Comparison of ENCODE assay signal across 10 mouse cellular contexts in genomic region chr7:130720646-130721335, GRCm38 (mm10). TPM values are rescaled to one million over a fixed set of nuclear protein-coding genes. Genes with fewer than 3 reads are reported as not detected.
DNase-seq lines count a peak whose midpoint lies in the region; ATAC-seq and TF ChIP-seq lines count a peak whose summit lies in the region.
"Had no signal": no experiment of that assay in that cellular context is flagged by ENCODE, and none has a peak within 500 bp of the region (broad histone marks: within the 10 kb centered on the region; RNA-seq: fewer than 3 reads in every experiment).

No protein-coding gene starts in this region.

- peaks cover 72% of the 10 kb centered on the region for H3K36me3 ChIP-seq in hindbrain, embryonic 10.5 days
- H3K36me3 ChIP-seq in hindbrain, embryonic 12.5 days, result peaks cover 48% of the 10 kb centered on the region
- H3K36me3 ChIP-seq in kidney, adult 2 months (ENCODE audit: control insufficient read depth, insufficient read depth, low read length), result no peaks in the 10 kb centered on the region
- peaks cover 14% of the 10 kb centered on the region for H3K36me3 ChIP-seq in midbrain, embryonic 16.5 days (ENCODE audit: control insufficient read depth, insufficient read depth, low read length)
- no peaks in the 10 kb centered on the region for H3K36me3 ChIP-seq in liver, postnatal 0 days (replicated peaks; ENCODE audit: insufficient read depth, low read length)

- no peaks in the 10 kb centered on the region for H3K9me3 ChIP-seq in hindbrain, embryonic 10.5 days
- no peaks in the 10 kb centered on the region for H3K9me3 ChIP-seq in hindbrain, embryonic 12.5 days (replicated peaks)
- H3K9me3 ChIP-seq in midbrain, embryonic 16.5 days (replicated peaks; ENCODE audit: control insufficient read depth, low read length, poor library complexity, severe bottlenecking), result no peaks in the 10 kb centered on the region
- H3K9me3 ChIP-seq in liver, postnatal 0 days (ENCODE audit: low read length), result no peaks in the 10 kb centered on the region
- H3K9me3 ChIP-seq: neural tube, embryonic 12.5 days had no signal

- TF ChIP-seq EP300 in liver, postnatal 0 days (IDR thresholded peaks at IDR 0.05; ENCODE audit: low read depth), result no peak

- H3K4me2 ChIP-seq in hindbrain, embryonic 12.5 days (replicated peaks), result no peak overlapping the region
- no peak overlapping the region for H3K4me2 ChIP-seq in midbrain, embryonic 16.5 days (ENCODE audit: low read length)
- H3K4me2 ChIP-seq in liver, postnatal 0 days (ENCODE audit: low read depth, low read length), result no peak overlapping the region
- H3K4me2 ChIP-seq: neural tube, embryonic 12.5 days had no signal

- H3K4me1 ChIP-seq in hindbrain, embryonic 10.5 days (replicated peaks), result peaks cover 39% of the 10 kb centered on the region
- H3K4me1 ChIP-seq in hindbrain, embryonic 12.5 days, result peaks cover 26% of the 10 kb centered on the region
- peaks cover 18% of the 10 kb centered on the region; the same call in 1 of the 2 replicates for H3K4me1 ChIP-seq in kidney, adult 2 months (ENCODE audit: control insufficient read depth, insufficient read depth, low read length)
- H3K4me1 ChIP-seq in midbrain, embryonic 16.5 days (ENCODE audit: control insufficient read depth, insufficient read depth, low read length), result peaks cover 21% of the 10 kb centered on the region
- H3K4me1 ChIP-seq in liver, postnatal 0 days (ENCODE audit: insufficient read depth), result peaks cover 17% of the 10 kb centered on the region; the same call in 1 of the 2 replicates

- no peak for TF ChIP-seq CTCF in kidney, adult 2 months (conservative IDR thresholded peaks at IDR 0.05; ENCODE audit: insufficient read depth, insufficient read length, low read depth, low read length)
- no peak for TF ChIP-seq CTCF in liver, postnatal 0 days (IDR thresholded peaks at IDR 0.05; ENCODE audit: low read depth)

- H3K27ac ChIP-seq in hindbrain, embryonic 10.5 days, result peak overlapping the region; percentile 87
- H3K27ac ChIP-seq in hindbrain, embryonic 12.5 days, result no peak overlapping the region
- H3K27ac ChIP-seq in kidney, adult 2 months (ENCODE audit: insufficient read depth, low read depth, low read length), result peak overlapping the region; percentile 90
- H3K27ac ChIP-seq in midbrain, embryonic 16.5 days (ENCODE audit: low read length), result peak overlapping the region; percentile 47; the same call in 1 of the 2 replicates
- no peak overlapping the region for H3K27ac ChIP-seq in liver, postnatal 0 days (ENCODE audit: low read depth)
- H3K27ac ChIP-seq: neural tube, embryonic 12.5 days had no signal

- H3K27me3 ChIP-seq in hindbrain, embryonic 10.5 days (ENCODE audit: insufficient read depth, poor library complexity, severe bottlenecking), result no peaks in the 10 kb centered on the region
- H3K27me3 ChIP-seq in hindbrain, embryonic 12.5 days, result no peaks in the 10 kb centered on the region
- no peaks in the 10 kb centered on the region for H3K27me3 ChIP-seq in kidney, adult 2 months (replicated peaks; ENCODE audit: control insufficient read depth, insufficient read depth, low read length)
- H3K27me3 ChIP-seq in midbrain, embryonic 16.5 days (ENCODE audit: control insufficient read depth, insufficient read depth, low read depth, low read length), result no peaks in the 10 kb centered on the region
- no peaks in the 10 kb centered on the region for H3K27me3 ChIP-seq in liver, postnatal 0 days (ENCODE audit: insufficient read depth, low read length)
- H3K27me3 ChIP-seq: neural tube, embryonic 12.5 days had no signal

- no peak overlapping the region for H3K9ac ChIP-seq in hindbrain, embryonic 12.5 days
- H3K9ac ChIP-seq in midbrain, embryonic 16.5 days (ENCODE audit: low read depth, low read length), result no peak overlapping the region
- H3K9ac ChIP-seq in liver, postnatal 0 days (replicated peaks), result no peak overlapping the region
- H3K9ac ChIP-seq: neural tube, embryonic 12.5 days had no signal

- ATAC-seq in hindbrain, embryonic 12.5 days (ENCODE audit: low FRiP score), result no peak
- ATAC-seq in midbrain, embryonic 16.5 days, result 0 out of 2 replicates have a peak, but pooled peaks have one; percentile 20
- no peak for ATAC-seq in liver, postnatal 0 days

- no peak for DNase-seq in hindbrain, embryonic 10.5 days (ENCODE audit: low spot score)
- DNase-seq in cerebellum, postnatal 25 days, result peak; percentile 61 to 69
- DNase-seq in kidney, adult 2 months, result peak; percentile 82
- DNase-seq in liver, postnatal 0 days, result no peak
- DNase-seq in right cerebral cortex, adult 18-20 months, result no peak
- no peak for DNase-seq in frontal cortex, postnatal 14 days (ENCODE audit: low spot score in 2 of 2)
- DNase-seq: adrenal gland, postnatal 10 days had no signal

- 67% methylated on average over 9 of the region's 9 CpGs for WGBS in hindbrain, embryonic 10.5 days
- 62% methylated on average over 9 of the region's 9 CpGs for WGBS in hindbrain, embryonic 12.5 days
- WGBS in kidney, adult 2 months, result 49% methylated on average over 9 of the region's 9 CpGs
- WGBS in midbrain, embryonic 16.5 days, result 50% methylated on average over 9 of the region's 9 CpGs
- 70% methylated on average over 9 of the region's 9 CpGs for WGBS in liver, postnatal 0 days (ENCODE audit: insufficient replicate concordance)

- TF ChIP-seq POLR2A in kidney, adult 2 months (IDR thresholded peaks at IDR 0.05; ENCODE audit: low read depth, low read length), result no peak

- H3K4me3 ChIP-seq in hindbrain, embryonic 10.5 days, result no peak overlapping the region
- H3K4me3 ChIP-seq in hindbrain, embryonic 12.5 days, result no peak overlapping the region
- H3K4me3 ChIP-seq in kidney, adult 2 months (ENCODE audit: insufficient read depth, low read depth, low read length), result no peak overlapping the region
- no peak overlapping the region for H3K4me3 ChIP-seq in midbrain, embryonic 16.5 days (ENCODE audit: low read depth, low read length)
- H3K4me3 ChIP-seq in liver, postnatal 0 days (ENCODE audit: low read depth, low read length), result no peak overlapping the region
- H3K4me3 ChIP-seq: neural tube, embryonic 12.5 days had no signal

RNA-seq across cellular contexts. Expression of gene Btbd16, which starts 53.1 kb away (rescaled TPM):
- not detected in 2 replicates for polyA plus RNA-seq in hindbrain, embryonic 10.5 days (2016; fragmentation: Nextera tagmentation; extraction: Ambion mirVana)
- not detected in 2 replicates for polyA plus RNA-seq in hindbrain, embryonic 12.5 days (2016; fragmentation: Nextera tagmentation; extraction: Ambion mirVana)
- 0.06 and 0.12 TPM in 2 replicates for polyA plus RNA-seq in kidney, adult 2 months (2012; rRNA removed)
- polyA plus RNA-seq in midbrain, embryonic 16.5 days (2015; fragmentation: Nextera tagmentation; extraction: Ambion mirVana), result 0.31 TPM in 1 of 2 replicates, not detected in the other
- polyA plus RNA-seq in liver, postnatal 0 days (2015; fragmentation: Nextera tagmentation; extraction: Ambion mirVana), result 0.38 and 0.52 TPM in 2 replicates

Comparison
In these comparisons a context has a peak if more than half of its experiments do, and no peak if none do; other contexts are left out.
1. H3K27ac ChIP-seq: peak in hindbrain, embryonic 10.5 days (single experiment), kidney, adult 2 months (single experiment) and midbrain, embryonic 16.5 days (single experiment); none in hindbrain, embryonic 12.5 days (single experiment) and liver, postnatal 0 days (single experiment).
2. DNase-seq: peak in cerebellum, postnatal 25 days (2 of 2) and kidney, adult 2 months (single experiment); none in hindbrain, embryonic 10.5 days (single experiment), liver, postnatal 0 days (single experiment), right cerebral cortex, adult 18-20 months (single experiment) and frontal cortex, postnatal 14 days (0 of 2).